Mouse (Mus musculus) bone marrow macrophage, adult 2 months (primary cell): ENCODE data around the gene 4931428F04Rik.

Experiments
- CTCF ChIP-seq: IDR thresholded peaks from 2 replicates; pipeline ENCODE4 v1.5.1; 2012; ENCODE audit warnings: low read depth, mild to moderate bottlenecking, low read length, moderate library complexity
- POLR2A ChIP-seq: IDR thresholded peaks from 2 replicates; pipeline ENCODE4 v1.6.1; 2012; ENCODE audit warnings: mild to moderate bottlenecking, low read depth, low read length, borderline replicate concordance

GRCm38 (mm10) chr8:105326968-105327367 is 37.3 kb upstream of the 4931428F04Rik start:
- TF ChIP-seq CTCF (no peak), POLR2A (no peak)
